Mouse (Mus musculus) c-Kit-positive CD71-positive TER-119-positive erythroid progenitor cells, embryonic 14.5 days (primary cell): ENCODE data around the gene Krt13.

Experiments
- DNase-seq: peaks from one replicate; pipeline ENCODE4 v3.0.0-alpha.2; 2013; ENCODE audit warnings: low spot score

Gene Krt13

DNA sequence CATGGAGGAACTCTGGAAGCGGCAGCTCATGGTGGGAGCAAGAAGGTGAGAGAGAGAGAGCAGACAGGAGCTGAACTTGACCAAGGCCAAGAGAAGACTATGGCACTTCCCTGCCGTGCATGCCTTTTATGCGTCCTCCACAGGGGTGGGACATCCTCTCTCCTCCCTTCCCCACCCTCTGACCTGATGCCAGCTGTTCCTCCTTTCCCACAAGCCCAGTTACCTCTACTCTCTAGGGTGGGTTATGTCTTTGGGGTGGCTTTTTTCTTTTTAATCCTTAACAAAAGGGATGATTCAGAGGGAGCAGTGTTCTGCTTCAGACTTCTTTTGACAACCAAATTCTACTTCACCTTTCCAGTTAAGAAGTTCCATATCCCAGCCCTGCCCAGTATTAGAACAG, at the start of gene Krt13:
Gene Krt13 (minus strand): TSS at position 101 of the 400 bp plus-strand sequence.
- DNase-seq = no peak

DNA sequence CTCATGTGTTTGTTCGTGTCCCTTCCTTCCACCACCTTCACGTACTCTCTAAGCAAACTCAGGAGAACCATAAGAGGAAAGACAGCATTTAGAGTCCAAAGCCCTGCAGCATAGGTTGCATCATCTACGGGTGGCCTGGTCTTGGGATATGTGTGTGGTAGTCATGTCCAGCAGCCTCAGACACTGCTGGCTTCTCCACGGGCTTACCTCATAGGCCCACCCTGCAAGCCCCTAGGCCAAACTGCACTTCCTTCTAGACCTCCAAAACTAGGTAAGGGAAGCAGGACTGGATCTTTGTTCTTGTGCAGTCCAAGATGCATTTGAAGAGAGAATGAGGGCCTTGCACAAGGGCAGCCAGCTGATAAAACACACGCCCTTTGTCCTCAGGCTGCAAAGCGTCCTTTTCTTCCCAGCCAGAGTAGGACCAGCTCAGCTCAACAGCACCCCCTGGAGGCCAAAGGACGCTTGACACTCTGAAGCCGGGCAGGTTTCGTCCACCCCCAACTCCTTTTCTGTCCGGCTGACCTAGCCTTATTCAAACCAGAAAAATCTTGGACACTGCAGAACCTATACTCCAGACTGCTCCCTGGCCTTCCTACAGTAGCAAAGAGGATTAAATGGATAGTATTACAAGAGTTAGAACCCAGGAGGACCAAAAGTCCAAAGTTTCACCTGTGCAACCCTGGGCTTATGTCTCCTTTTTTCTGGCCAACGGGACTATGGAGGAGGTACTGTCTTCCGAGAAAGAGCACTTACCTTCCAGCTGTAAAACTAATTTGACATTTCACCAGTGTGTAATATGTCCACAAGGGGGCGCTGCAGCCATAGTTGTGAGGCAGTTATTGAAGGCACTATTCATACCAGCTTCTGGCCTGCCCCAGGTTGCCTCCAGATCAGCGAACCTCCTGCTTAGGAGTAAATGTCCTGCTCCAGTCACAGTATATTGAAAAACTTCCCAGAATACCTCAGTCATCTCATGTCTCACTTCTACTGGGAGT, 47.7 kb upstream of the Krt13 start:
- DNase-seq = peak; percentile 53

DNA sequence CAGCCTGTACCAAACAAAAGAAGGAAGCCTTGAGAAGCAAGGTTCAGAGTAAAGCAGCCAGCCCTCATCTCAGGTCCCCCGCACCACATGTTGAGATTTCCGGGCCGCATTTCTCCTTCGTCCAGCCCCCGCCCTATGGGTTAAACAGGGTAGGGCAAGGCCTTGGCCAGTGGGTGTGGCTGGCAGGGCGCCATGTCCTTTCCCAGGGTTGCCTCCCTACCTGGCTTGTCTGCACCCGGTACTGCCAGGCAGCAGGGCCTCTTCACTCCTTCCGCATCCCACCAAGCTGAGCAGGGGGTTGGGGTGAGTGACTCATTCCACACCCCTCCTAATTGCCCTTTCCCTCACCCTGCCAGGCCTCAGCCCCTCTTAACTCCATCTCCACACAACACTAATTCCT, 46.7 kb upstream of the Krt13 start:
- DNase-seq = no peak

DNA sequence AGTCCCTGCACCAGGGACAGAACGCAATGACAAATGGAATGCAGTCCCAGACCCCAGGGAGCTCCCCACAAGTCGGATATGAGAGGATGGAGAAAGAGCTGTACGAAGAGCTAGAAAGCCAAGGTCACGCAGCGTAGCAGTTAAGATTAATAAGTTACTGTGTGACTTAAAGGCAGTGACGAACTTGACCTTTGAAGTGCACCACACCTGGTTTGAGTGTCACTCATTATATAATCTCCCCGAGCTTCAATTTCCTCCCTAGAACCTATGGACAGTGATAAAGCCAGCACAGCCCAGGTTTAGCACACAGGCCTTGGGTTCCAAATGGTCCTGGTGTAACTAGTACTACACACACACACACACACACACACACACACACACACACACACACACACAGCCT, 43.0 kb upstream of the Krt13 start:
- DNase-seq = no peak

DNA sequence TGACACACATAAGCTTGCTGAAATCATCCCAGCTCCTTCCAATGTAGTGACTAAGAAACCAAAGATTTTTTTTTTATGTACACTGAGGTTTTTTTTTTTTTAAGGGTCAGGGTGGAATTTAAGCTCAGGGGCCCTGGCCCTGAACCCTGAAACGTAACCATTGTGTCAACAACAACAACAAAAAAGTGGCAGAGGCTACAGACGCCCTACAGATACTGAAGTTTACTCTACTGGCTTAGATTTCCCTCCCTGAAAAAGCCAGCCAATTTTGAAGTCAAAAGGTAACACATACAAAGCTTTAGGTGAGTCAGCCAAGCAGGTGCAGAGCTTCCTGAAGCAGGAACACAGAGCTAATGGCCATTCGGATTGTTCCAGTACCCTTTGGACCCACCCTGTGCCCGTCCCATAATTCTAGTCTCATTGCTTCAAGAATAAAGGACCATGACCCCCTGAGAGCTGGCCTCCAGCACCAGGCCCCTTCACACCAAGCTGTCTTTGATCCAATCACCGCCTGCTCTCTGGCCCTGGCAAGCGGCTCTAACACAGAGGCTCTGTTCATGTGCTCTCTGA, 36.6 kb upstream of the Krt13 start:
- no peak for DNase-seq

DNA sequence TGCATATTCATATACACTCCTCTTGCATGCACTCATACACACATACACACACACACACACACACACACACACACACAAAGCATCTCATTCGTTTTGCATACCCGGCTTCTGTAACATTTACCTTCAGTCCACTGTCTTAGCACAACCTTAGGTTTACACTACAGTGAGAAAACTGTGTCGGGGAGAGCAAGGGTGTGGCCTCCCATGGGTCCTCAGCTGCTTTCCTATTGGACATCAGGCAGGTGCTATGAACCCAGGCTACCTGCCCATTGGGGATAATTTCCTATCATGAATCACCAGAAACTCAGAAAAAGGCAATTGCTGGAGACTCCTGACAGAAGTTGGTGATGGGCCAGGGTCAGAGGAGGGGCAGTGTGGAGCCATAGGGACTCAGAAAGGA, 36.0 kb upstream of the Krt13 start:
- DNase-seq = no peak

DNA sequence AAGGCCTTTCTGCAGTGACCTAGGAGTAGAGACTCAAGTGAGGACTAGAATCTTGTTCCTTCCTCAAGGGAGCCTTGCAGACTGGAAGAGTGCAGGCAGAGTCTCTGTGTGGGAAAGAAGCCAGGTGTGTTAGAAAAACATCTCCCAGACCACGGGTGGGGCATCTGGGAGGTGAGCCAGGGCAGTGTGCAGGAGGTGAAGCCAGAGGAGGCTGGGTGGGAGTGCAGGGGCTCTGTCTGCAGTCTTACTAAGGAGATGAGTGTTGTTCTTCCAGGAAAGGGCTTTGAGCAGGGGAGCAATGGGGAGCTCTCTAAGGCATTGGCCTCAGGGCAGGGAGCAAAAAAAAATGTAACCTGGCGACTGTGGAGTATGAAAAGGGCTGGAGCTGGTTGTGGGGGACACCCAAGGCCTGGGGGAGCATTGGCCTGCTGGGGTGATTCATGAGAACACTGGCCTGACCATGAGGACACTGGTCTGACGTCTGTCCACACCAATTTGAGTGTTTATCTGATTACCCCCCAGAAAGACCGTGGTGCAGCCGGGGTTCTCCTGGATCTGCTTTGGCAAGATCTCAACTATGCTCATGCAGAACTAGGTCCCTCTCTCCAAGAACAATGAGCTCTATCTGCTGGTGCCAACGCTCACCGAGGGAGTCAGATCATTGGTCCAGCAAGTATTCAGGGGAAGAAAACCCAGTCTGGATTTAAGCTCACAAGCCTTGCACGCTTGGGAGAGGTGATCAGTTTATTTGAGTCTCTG, 34.3 kb upstream of the Krt13 start:
- DNase-seq = no peak

DNA sequence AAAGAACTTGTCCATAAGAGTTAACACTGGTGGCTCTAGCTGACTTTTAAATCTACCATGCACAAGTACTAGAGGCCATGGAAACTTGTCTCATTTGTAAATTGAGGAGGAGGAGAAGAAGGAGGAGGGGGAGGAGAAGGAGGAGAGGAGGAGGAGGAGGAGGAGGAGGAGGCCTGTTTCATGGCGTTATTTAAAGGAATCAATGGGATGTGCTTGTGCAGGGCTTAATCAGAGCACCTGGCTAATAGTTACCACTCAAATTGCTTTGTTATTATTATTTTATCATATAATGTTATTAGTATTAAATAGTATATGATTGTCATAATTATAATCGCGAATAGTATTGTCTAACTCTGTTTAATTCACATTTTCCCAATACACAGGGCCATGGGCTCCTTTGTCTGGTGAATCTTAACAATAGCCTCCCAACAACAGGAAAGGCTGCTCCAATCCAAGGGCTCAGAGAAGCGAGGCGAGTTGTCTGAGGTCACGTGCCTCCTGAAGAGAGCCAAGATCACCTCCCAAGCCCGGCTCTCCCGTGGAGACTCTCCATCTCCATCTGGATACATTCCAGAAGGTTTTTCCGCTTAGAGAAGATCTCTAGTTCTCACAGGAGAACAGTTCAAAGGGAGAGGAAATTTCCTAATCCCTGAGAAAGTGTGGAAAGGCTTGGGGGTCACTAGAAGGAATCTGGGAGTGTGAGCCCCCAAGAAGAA, 27.4 kb upstream of the Krt13 start, which contains the start of gene Krt19:
Gene Krt19 (minus strand): TSS at position 51 of the 716 bp plus-strand sequence.
- no peak for DNase-seq

DNA sequence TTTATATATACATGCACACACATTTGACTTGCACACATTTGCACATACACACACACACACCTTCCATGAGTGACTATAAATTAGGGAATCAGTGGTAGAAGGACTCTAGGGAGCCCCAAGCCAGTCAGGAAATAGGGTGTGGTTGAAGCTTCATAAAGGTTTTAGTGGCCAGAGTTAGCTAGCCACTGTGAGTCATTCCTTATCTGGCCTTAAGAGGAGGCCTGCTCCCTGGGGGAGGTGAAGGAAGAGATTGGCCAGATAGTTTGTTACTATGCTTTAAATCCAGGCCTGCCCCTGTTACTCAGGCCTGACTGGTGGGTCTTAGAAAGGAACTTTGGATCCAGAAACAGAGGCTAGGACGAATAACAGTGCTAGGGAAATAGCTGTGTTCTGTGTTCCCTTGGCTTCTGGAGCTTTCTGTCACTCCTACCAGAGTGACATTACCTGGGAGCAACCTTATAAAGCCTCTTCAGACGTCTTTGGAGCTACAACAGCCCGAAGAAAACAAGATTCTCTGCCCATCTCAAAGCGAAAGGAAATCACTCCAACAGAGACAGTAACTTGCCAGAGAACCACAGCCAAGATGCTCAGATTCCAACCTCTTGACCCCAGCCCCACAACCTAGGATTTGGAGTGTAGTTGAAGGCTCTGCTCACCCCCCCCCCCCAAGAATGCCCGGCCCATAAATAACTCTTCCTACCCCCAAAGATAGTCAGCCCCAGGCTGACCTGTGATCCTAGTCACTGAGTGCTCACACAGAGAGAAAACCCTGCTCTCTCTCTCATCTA, 26.4 kb upstream of the Krt13 start:
- no peak for DNase-seq

DNA sequence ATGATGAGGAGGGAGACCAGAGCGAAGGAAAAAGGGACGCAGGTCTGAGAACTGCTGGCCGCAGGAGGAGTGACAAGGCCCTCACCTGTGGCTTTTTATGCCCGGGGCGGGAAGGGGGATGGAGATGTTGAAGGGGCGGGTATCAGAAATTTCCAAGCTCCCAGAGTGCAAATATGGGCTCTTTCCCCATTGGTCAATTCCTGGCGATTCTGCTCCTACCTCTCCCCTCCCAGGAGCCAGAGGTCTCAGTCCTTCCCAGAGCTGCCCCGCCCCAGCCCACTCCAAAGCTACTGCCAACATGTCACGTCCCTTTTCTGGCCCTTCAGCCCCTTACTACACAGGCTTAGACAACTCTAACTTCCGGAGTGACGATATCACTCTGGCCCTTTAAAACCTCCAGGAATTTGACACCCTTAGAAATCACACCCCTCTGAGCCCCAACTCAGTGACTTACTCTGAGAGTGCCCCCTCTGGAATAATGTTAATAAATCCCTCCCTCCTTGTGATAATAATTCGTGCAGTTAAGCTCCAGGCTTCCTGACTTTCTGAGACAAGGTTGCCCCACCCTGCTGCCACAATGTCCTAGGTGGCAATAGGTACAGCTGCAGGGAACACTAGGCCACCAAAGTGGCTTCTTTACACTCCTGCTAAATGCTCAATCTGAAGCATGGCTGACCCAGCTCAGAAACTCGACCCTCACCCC, 24.6 kb upstream of the Krt13 start:
- no peak for DNase-seq

DNA sequence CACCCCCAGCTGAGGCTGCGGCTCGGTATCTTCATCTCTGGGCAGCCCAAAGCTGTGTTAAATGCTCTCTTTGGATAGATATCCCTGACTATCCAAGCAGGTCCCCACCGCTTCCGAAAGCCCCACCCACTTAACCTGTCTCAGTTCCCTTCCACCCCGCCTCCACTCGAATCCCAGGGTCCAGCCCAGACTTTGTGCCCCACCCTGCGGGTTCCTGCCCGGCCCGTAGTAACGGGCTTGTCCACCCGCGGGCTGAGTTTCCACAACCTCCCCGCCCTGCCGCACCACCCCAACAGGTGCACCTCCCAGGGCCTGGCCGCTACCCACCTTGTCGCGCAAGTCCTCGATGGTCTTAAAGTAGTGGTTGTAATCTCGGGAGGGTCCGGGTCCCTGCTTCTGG, 23.7 kb upstream of the Krt13 start:
- DNase-seq = no peak

DNA sequence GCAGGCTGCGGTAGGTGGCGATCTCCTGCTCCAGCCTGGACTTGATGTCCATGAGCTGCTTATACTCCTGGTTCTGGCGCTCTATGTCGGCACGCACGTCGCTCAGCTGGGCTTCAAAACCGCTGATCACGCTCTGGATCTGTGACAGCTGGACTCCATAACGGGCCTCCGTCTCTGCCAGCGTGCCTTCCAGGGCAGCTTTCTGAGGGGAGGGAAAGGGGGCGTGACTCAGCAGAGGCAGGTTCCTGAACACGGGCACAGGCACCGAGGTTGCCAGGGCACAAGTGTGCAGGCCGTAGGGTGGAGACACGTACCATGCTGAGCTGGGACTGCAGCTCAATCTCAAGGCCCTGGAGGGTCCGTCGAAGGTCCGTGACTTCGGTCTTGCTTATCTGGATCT, 19.6 kb upstream of the Krt13 start:
- DNase-seq = no peak

DNA sequence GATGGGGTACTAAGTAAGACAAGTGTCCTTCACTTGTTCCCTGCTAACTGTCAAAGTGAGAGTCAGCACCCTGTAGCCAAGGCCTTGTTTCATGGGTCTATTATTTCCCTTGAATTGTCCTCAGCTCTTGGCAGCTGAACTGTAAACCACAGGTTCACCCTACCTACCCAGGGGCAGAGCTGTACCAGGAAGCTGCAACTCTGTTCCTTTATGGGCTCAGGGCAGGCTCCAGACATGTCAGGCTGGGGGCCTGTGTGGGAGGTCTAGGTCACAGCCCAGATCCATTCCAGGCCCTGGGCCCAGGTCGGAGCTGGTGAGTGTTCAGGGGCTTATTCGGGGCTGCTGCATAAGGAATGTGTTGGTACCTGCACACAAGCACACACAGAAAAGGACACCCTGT, 18.0 kb upstream of the Krt13 start:
- DNase-seq = no peak

DNA sequence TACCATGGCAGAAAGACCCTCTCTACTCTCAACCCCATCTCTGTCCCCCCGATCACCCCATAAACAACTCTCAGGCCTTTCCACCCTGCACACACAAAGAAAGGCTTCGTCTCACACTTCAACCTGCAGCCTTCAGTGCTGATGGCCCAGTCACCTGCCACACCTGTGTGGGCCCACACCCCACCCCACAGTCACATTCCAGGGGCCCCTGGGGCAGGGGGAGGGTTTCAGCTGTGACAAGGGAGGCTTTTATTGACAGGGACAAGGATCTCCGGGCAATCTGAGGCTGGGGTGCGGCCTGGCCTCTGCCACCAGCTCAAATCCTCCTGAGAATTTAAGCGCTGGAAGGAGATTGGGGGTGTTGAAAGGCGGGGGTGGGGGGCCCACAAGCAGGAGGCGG, 17.4 kb upstream of the Krt13 start:
- no peak for DNase-seq

DNA sequence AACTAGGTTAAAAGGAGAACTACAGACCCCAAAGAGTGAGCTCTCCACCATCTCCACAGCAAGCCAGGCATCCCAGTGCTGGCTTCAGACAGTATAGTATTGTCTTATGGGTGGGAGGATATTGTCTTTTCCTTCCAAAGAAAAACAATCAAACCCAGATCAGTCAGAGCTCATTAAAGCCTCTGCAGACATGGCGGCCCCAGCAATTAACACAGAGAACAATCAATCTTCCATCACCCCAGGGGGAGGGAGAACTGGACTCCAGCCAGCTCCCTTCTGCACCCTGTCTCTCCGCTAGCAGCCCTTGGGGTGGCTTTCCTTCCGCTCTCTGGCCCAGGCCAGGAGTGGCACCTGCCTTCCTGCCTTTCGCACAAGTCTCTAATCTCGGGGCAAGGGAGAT, 16.3 kb upstream of the Krt13 start:
- DNase-seq = no peak

DNA sequence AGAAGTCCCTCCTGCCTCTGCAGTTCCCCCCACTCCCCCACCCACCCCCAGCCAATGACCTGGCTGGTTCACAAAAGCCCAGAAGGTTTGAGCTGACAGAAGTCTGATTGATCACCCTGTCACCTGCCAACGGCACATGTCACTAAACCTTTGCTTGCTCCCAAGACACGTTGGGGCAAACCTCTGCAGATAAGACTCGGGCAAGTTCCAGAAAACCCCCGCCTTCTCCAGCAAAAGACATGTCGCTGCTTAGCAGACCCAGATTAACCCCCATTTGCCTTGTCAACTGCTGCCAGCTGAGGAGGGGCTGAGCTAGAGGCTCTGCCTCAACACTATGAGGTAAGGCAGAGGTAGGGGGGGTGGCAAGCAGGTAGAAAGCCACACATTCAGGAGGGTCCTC, 15.2 kb upstream of the Krt13 start:
- DNase-seq = no peak

DNA sequence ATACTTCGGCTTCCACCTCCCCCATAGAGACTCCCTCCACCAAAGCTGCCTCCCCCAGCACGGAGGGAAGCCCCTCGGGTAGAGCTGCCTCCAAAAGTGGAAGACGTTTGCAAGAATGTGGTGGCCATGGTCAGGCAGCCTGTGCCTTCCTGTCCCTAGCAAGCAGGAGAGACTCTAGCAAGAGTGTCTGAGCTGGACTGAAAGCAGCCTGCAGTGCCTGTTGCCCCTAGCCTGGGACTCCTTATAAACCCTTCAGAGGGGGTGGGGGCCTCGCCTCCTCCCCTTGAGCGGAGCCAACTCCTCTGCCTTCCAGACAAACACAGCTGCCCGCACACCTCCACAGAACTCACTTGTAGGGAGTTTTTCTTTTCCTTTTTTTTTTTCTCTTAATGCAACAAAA, 14.4 kb upstream of the Krt13 start, which contains the start of gene Krt15:
Gene Krt15 (minus strand): TSS at position 198 of the 400 bp plus-strand sequence.
- no peak for DNase-seq

DNA sequence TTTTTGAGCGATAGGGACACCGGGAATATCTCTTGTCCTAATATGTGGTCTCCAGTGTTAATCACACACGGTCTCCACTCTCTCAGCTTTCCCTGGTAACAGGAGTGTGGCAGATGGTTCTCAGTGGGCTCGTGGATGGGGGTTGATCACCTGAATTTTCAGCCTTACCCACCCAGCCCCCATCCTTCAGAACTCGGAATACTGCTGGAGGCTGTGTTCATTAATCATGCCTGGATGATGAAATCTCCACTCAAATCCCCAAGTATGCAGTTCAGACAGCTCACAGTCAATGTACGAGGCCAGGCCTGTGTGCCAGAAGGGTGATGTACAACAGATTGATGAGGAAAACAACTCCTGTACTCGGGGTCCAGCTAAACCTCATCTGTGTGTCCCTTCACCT, 3.5 kb upstream of the Krt13 start:
- DNase-seq = no peak

DNA sequence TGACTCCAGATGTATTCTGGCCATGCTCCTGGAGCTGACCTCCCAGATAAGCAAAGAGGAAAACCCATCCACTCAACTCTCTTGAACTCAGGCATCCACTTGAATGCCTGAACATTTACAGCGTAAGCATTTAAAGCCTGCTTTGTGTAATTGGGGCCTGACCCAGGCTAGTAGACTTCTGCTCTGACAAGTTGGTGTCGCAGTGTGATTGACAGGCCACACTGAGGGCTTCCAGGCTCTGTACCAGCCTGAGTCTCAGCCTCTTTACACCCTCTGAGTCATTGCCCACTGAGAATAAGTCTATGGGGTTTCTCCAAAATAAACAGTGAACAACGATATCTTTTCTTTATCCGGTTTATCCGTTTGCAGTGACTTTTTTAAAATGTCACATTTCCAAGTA, 1.0 kb downstream of the Krt13 start:
- DNase-seq = no peak

DNA sequence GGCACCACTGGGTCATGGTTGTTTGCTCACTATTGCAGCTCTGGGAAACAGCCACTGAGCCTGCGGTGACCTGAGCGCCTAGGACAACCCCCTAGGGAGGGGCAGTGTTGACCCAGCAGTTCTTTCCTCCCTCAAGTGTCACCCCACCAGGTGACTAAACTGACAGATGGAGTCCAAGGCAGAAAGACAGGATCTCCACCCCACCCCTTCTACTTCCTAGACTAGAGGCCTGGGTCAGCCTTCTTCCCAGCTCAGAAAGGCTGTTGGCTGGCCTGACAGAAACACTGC, 7.7 kb downstream of the Krt13 start:
- DNase-seq = no peak
